Mouse (Mus musculus) heart, embryonic 13.5 days (tissue): ENCODE measurements around the gene Wdr54. TPM values are rescaled to one million over a fixed set of nuclear protein-coding genes. Genes with fewer than 3 reads are reported as not detected.

Experiments used
- ATAC-seq: fragments of 200-750 bp; cut with Nextera tagmentation; 2 replicates; pipeline ENCODE4 v1.8.0; 2017; ENCODE audit warnings: moderate TSS enrichment; ENCODE audit not compliant: insufficient number of reproducible peaks, low FRiP score, low TSS enrichment; ENCODE audit errors: extremely low read depth
- H3K27ac ChIP-seq: fragments of 300-500 bp; sonication (generic); replicated peaks from 2 replicates; pipeline ENCODE4 v1.5.1; 2015; ENCODE audit warnings: moderate library complexity, mild to moderate bottlenecking, inconsistent platforms
- H3K27me3 ChIP-seq: fragments of 300-500 bp; sonication (generic); replicated peaks from 2 replicates; pipeline ENCODE4 v1.6.1; 2015; ENCODE audit warnings: mild to moderate bottlenecking, inconsistent platforms
- H3K36me3 ChIP-seq: fragments of 300-500 bp; sonication (generic); 2 replicates; pipeline ENCODE4 v1.6.1; 2015; ENCODE audit warnings: mild to moderate bottlenecking, inconsistent platforms
- H3K4me1 ChIP-seq: fragments of 300-500 bp; sonication (generic); 2 replicates; pipeline ENCODE4 v1.6.1; 2015; ENCODE audit warnings: inconsistent platforms
- H3K4me2 ChIP-seq: fragments of 300-500 bp; sonication (generic); 2 replicates; pipeline ENCODE4 v1.6.1; 2015; ENCODE audit warnings: inconsistent platforms, mild to moderate bottlenecking, moderate library complexity
- H3K4me3 ChIP-seq: fragments of 300-500 bp; sonication (generic); 2 replicates; pipeline ENCODE4 v1.5.1; 2015; ENCODE audit warnings: moderate library complexity, mild to moderate bottlenecking, inconsistent platforms
- H3K9ac ChIP-seq: fragments of 300-500 bp; sonication (generic); 2 replicates; pipeline ENCODE4 v1.6.1; 2015; ENCODE audit warnings: inconsistent platforms, mild to moderate bottlenecking, moderate library complexity
- H3K9me3 ChIP-seq: fragments of 300-500 bp; sonication (generic); 2 replicates; pipeline ENCODE4 v1.6.1; 2016; ENCODE audit warnings: inconsistent platforms
- WGBS: fragments of 180-500 bp; shearing (Covaris S2); methylation state at CpG from one replicate; pipeline ENCODE4 v1.1.7; 2015; ENCODE audit warnings: mixed read lengths; 5-methylcytosine and 5-hydroxymethylcytosine counted together
- polyA plus RNA-seq: library from polyadenylated mRNA; unstranded; fragments of >200 nt; fragmentation: Nextera tagmentation; extraction: Ambion mirVana; gene quantifications from 2 replicates; pipeline ENCODE4 v1.2.1, GENCODE M21; 2015

Wdr54 gene
- polyA plus RNA-seq, 1 experiment from 2014 or later, result 7.0 TPM

DNA sequence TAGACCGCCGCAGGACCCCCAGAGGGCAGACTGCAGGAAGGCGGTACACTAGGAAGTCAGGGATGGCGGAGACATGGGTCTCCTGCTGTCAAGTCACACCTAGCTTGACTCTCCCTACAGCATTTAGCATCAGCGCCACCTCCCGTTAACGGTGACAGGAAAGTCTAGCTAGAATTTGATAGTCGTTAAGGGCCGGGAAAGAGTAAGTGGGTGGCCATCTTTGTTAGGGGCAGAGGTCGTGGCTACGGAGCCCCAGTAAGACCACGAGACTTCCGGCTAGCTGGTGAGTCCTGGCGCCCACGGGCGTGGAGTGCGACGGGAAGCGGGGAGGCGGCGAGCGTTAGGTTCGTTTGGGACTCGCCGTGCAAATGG lies 54.9 kb downstream of the Wdr54 start, which contains the start of the genes Ccdc142 and Gm42688:
Gene Ccdc142 (plus strand): TSS at position 286 of the 372 bp plus-strand sequence.
Gene Gm42688 (plus strand): TSS at position 302 of the 372 bp plus-strand sequence.
- Histone ChIP-seq H3K27me3 (peaks cover 36% of the 10 kb centered on the region), H3K27ac (peak within 1 kb of the TSS; percentile 81), H3K4me3 (peak within 1 kb of the TSS; percentile 77), H3K9ac (peak within 1 kb of the TSS; percentile 88), H3K36me3 (peaks cover 7% of the 10 kb centered on the region; the same call in 1 of the 2 replicates), H3K9me3 (no peaks in the 10 kb centered on the region), H3K4me1 (peaks cover 19% of the 10 kb centered on the region), H3K4me2 (peak within 1 kb of the TSS; percentile 100)
- peak; percentile 64 for ATAC-seq
- under 1% methylated on average over 25 of the region's 25 CpGs for WGBS

Other genes with a start within 250 kb of the Wdr54 start
- 0.52 and 0.78 TPM in 2 replicates for gene Sema4f, start 216.6 kb downstream of the Wdr54 start, polyA plus RNA-seq
- gene M1ap, start 209.5 kb downstream of the Wdr54 start, polyA plus RNA-seq, result 1.5 and 1.7 TPM in 2 replicates
- gene Dok1, start 122.9 kb downstream of the Wdr54 start, polyA plus RNA-seq, result 7.6 and 9.3 TPM in 2 replicates
- gene Loxl3, start 122.2 kb downstream of the Wdr54 start, polyA plus RNA-seq, result 6.9 and 7.1 TPM in 2 replicates
- gene Aup1, start 101.9 kb downstream of the Wdr54 start, polyA plus RNA-seq, result 120 and 123 TPM in 2 replicates
- 80.2 and 94.2 TPM in 2 replicates for gene Htra2, start 101.1 kb downstream of the Wdr54 start, polyA plus RNA-seq
- 0.41 and 0.62 TPM in 2 replicates for gene Dqx1, start 98.6 kb downstream of the Wdr54 start, polyA plus RNA-seq
- 0.23 and 1.0 TPM in 2 replicates for gene Tlx2, start 86.1 kb downstream of the Wdr54 start, polyA plus RNA-seq
- 14.8 and 19.5 TPM in 2 replicates for gene Pcgf1, start 78.5 kb downstream of the Wdr54 start, polyA plus RNA-seq
- gene Lbx2, start 70.0 kb downstream of the Wdr54 start, polyA plus RNA-seq, result 0.20 TPM in 1 of 2 replicates, not detected in the other
- 1.5 and 1.7 TPM in 2 replicates for gene Ccdc142, start 54.8 kb downstream of the Wdr54 start, polyA plus RNA-seq
- gene Gm42688, start 54.8 kb downstream of the Wdr54 start, polyA plus RNA-seq, result 1.6 TPM in 2 replicates
- 134 and 176 TPM in 2 replicates for gene Mrpl53, start 47.4 kb downstream of the Wdr54 start, polyA plus RNA-seq
- gene Mogs, start 40.9 kb downstream of the Wdr54 start, polyA plus RNA-seq, result 18.5 and 22.0 TPM in 2 replicates
- 88.8 and 99.2 TPM in 2 replicates for gene Wbp1, start 34.8 kb downstream of the Wdr54 start, polyA plus RNA-seq
- 8.2 and 8.7 TPM in 2 replicates for gene Ino80b, start 31.0 kb downstream of the Wdr54 start, polyA plus RNA-seq
- gene Rtkn, start 20.9 kb downstream of the Wdr54 start, polyA plus RNA-seq, result 19.5 and 21.6 TPM in 2 replicates
- gene 1700003E16Rik, start within 50 bp of the Wdr54 start, polyA plus RNA-seq, result 0.55 and 0.64 TPM in 2 replicates
- 62.3 and 65.9 TPM in 2 replicates for gene Dctn1, start 9.5 kb upstream of the Wdr54 start, polyA plus RNA-seq
- 0.11 and 0.37 TPM in 2 replicates for gene Slc4a5, start 63.4 kb upstream of the Wdr54 start, polyA plus RNA-seq
- gene Mthfd2, start 169.5 kb upstream of the Wdr54 start, polyA plus RNA-seq, result 27.6 and 30.9 TPM in 2 replicates
- gene Mob1a, start 169.6 kb upstream of the Wdr54 start, polyA plus RNA-seq, result 30.4 and 30.7 TPM in 2 replicates
- gene Bola3, start 192.8 kb upstream of the Wdr54 start, polyA plus RNA-seq, result 233 and 264 TPM in 2 replicates